23 mouse cellular contexts compared by ENCODE assay signal in genomic region chr3:29991523-29991922, GRCm38 (mm10).
A peak's percentile ranks its signal among the peaks of the same experiment; 100 is the strongest.
DNase-seq lines count a peak whose midpoint lies in the region; ATAC-seq and TF ChIP-seq lines count a peak whose summit lies in the region.
"Had no signal": no experiment of that assay in that cellular context is flagged by ENCODE, and none has a peak within 500 bp of the region (broad histone marks: within the 10 kb centered on the region; RNA-seq: fewer than 3 reads in every experiment).

No protein-coding gene starts in this region.

- intact Hi-C loops in heart, adult 2 months (cut with DNase I) = no loop called here

- H3K4me3 ChIP-seq in heart, adult 2 months = no peak overlapping the region
- H3K4me3 ChIP-seq: embryonic facial prominence, embryonic 10.5 days; embryonic facial prominence, embryonic 12.5 days; forebrain, embryonic 10.5 days; forebrain, embryonic 12.5 days had no signal

- peaks cover 18% of the 10 kb centered on the region for H3K36me3 ChIP-seq in heart, adult 2 months (ENCODE audit: control insufficient read depth, insufficient read depth, low read length)
- H3K36me3 ChIP-seq: embryonic facial prominence, embryonic 12.5 days; forebrain, embryonic 12.5 days; G1E had no signal

- no peak for TF ChIP-seq POLR2A in heart, adult 2 months (IDR thresholded peaks at IDR 0.05; ENCODE audit: insufficient read depth, low read depth, low read length)

- H3K79me2 ChIP-seq in heart, adult 2 months (replicated peaks; ENCODE audit: control insufficient read depth, insufficient read depth, low read length) = peaks cover 2% of the 10 kb centered on the region

- TF ChIP-seq CTCF in heart, adult 2 months (IDR thresholded peaks at IDR 0.05) = no peak

- H3K27ac ChIP-seq in heart, adult 2 months = no peak overlapping the region
- H3K27ac ChIP-seq: embryonic facial prominence, embryonic 10.5 days; embryonic facial prominence, embryonic 12.5 days; forebrain, embryonic 10.5 days; forebrain, embryonic 12.5 days had no signal

- 44% methylated on average over 1 of the region's 1 CpGs for WGBS in heart, adult 2 months

- peak; percentile 50; the same call in 1 of the 2 replicates for ATAC-seq in common myeloid progenitor, adult 5-6 weeks (replicated peaks; ENCODE audit: low read depth, poor library complexity, severe bottlenecking)
- ATAC-seq in hematopoietic stem cell, adult 5-6 weeks (replicated peaks in 1 of 2; ENCODE audit: insufficient read depth in 1 of 2, low FRiP score in 2 of 2, low TSS enrichment in 1 of 2, low read depth in 1 of 2, poor library complexity in 2 of 2, severe bottlenecking in 2 of 2) = peak; percentile 42 to 65; a peak in 3 of 4 replicates
- ATAC-seq: activated CD4-positive, CD25-positive, alpha-beta regulatory T cell, adult 4 months; forebrain, embryonic 14.5 days; forebrain, embryonic 16.5 days; Patski had no signal

- DNase-seq in 416B (ENCODE audit: low read depth) = peak; percentile 59
- DNase-seq in heart, adult 2 months = no peak
- no peak for DNase-seq in ovary, postnatal 10 days (ENCODE audit: low spot score)
- no peak for DNase-seq in gastrocnemius, adult 8-10 months (ENCODE audit: low spot score in 2 of 2)
- DNase-seq: adrenal gland, adult 8-10 months; adrenal gland, postnatal 14 days; adrenal gland, postnatal 36 days; cerebellum, adult 11-12 months; cerebellum, adult 8-10 months; cerebellum, adult 9-11 months; cerebellum, postnatal 14 days; cerebellum, postnatal 36 days had no signal

- H3K27me3 ChIP-seq in heart, adult 2 months (ENCODE audit: control insufficient read depth, insufficient read depth, low read length) = no peaks in the 10 kb centered on the region
- H3K27me3 ChIP-seq: embryonic facial prominence, embryonic 12.5 days; forebrain, embryonic 12.5 days; Patski had no signal

- H3K9ac ChIP-seq in heart, adult 2 months (ENCODE audit: low read depth, low read length) = no peak overlapping the region
- H3K9ac ChIP-seq: embryonic facial prominence, embryonic 12.5 days; forebrain, embryonic 12.5 days had no signal

- H3K4me1 ChIP-seq in heart, adult 2 months (ENCODE audit: control insufficient read depth, insufficient read depth, low read length) = peaks cover 1% of the 10 kb centered on the region; the same call in 1 of the 2 replicates
- H3K4me1 ChIP-seq: embryonic facial prominence, embryonic 10.5 days; embryonic facial prominence, embryonic 12.5 days; forebrain, embryonic 10.5 days; forebrain, embryonic 12.5 days had no signal

- no peak for TF ChIP-seq EP300 in heart, adult 2 months (IDR thresholded peaks at IDR 0.05; ENCODE audit: insufficient read depth, low read depth, low read length)
